Mouse (Mus musculus): ENCODE data around the gene Gata5. TPM values are rescaled to one million over a fixed set of nuclear protein-coding genes. Genes with fewer than 3 reads are reported as not detected.

The Gata5 gene
- total RNA-seq, 2 experiments from 2014 or later, result not detected

Other genes with a start within 250 kb of the Gata5 start
- gene Hrh3, start 230.2 kb downstream of the Gata5 start, total RNA-seq (2021), result 10 to 100 TPM; 49.0 to 63.4 TPM
- gene Osbpl2, start 215.4 kb downstream of the Gata5 start, total RNA-seq (2021), result 10 to 100 TPM; 47.6 to 47.9 TPM
- 100 to 1,000 TPM; 103 to 105 TPM for gene Adrm1, start 163.2 kb downstream of the Gata5 start, total RNA-seq (2021)
- 1 to 10 TPM; 6.6 to 7.2 TPM for gene Lama5, start 108.8 kb downstream of the Gata5 start, total RNA-seq (2021)
- gene Rps21, start 77.3 kb downstream of the Gata5 start, total RNA-seq (2021), result 100 to 1,000 TPM; 772 to 807 TPM
- gene Cables2, start 61.2 kb downstream of the Gata5 start, total RNA-seq (2021), result 10 to 100 TPM; 31.6 to 35.5 TPM
- not detected for gene Rbbp8nl, start 44.8 kb downstream of the Gata5 start, total RNA-seq (2021)
- gene Slco4a1, start 121.5 kb upstream of the Gata5 start, total RNA-seq (2021), result 1 to 10 TPM; 1.3 to 1.8 TPM
- gene Ntsr1, start 165.3 kb upstream of the Gata5 start, total RNA-seq (2021), result 1 to 10 TPM; 2.7 to 3.5 TPM
- gene Mrgbp, start 246.6 kb upstream of the Gata5 start, total RNA-seq (2021), result 10 to 100 TPM; 19.5 to 20.1 TPM